Mouse (Mus musculus) hindbrain, embryonic 11.5 days (tissue): ENCODE results near the gene Orai2. TPM values are rescaled to one million over a fixed set of nuclear protein-coding genes. Genes with fewer than 3 reads are reported as not detected.

Experiments used
- ATAC-seq: fragments of 200-750 bp; cut with Nextera tagmentation; 2 replicates; pipeline ENCODE4 v1.8.0; 2017; ENCODE audit warnings: mild to moderate bottlenecking, moderate TSS enrichment, moderate library complexity; ENCODE audit not compliant: low FRiP score
- DNase-seq: peaks from one replicate; pipeline ENCODE4 v3.0.0-alpha.2; 2015; ENCODE audit warnings: low spot score
- H3K27ac ChIP-seq: fragments of 300-500 bp; sonication (generic); 2 replicates; pipeline ENCODE4 v1.5.1; 2014; ENCODE audit warnings: mild to moderate bottlenecking, low read depth, low read length
- H3K27me3 ChIP-seq: fragments of 300-500 bp; sonication (generic); 2 replicates; pipeline ENCODE4 v1.6.1; 2014; ENCODE audit warnings: mild to moderate bottlenecking, low read length, moderate library complexity, mixed read lengths; ENCODE audit not compliant: control insufficient read depth, insufficient read depth
- H3K36me3 ChIP-seq: fragments of 300-500 bp; sonication (generic); 2 replicates; pipeline ENCODE4 v1.6.1; 2014; ENCODE audit warnings: mild to moderate bottlenecking, low read length, moderate library complexity, mixed read lengths; ENCODE audit not compliant: control insufficient read depth, insufficient read depth
- H3K4me1 ChIP-seq: fragments of 300-500 bp; sonication (generic); replicated peaks from 2 replicates; pipeline ENCODE4 v1.6.1; 2014; ENCODE audit warnings: low read length, mixed read lengths; ENCODE audit not compliant: control insufficient read depth, insufficient read depth
- H3K4me2 ChIP-seq: fragments of 300-500 bp; sonication (generic); replicated peaks from 2 replicates; pipeline ENCODE4 v1.6.1; 2014; ENCODE audit warnings: mild to moderate bottlenecking, low read depth, low read length
- H3K4me3 ChIP-seq: fragments of 300-500 bp; sonication (generic); 2 replicates; pipeline ENCODE4 v1.5.1; 2014; ENCODE audit warnings: low read depth, low read length
- H3K9ac ChIP-seq: fragments of 300-500 bp; sonication (generic); 2 replicates; pipeline ENCODE4 v1.6.1; 2014; ENCODE audit warnings: low read depth, low read length
- H3K9me3 ChIP-seq: fragments of 300-500 bp; sonication (generic); 2 replicates; pipeline ENCODE4 v1.6.1; 2016; ENCODE audit warnings: low read length; ENCODE audit not compliant: control insufficient read depth
- WGBS: fragments of 180-500 bp; shearing (Covaris S2); extraction: QIAGEN DNeasy Blood & Tissue Kit; methylation state at CpG from one replicate; pipeline ENCODE4 v1.1.7; 2014; 5-methylcytosine and 5-hydroxymethylcytosine counted together
- polyA plus RNA-seq: library from polyadenylated mRNA; unstranded; fragments of >200 nt; fragmentation: Nextera tagmentation; extraction: Ambion mirVana; gene quantifications from 2 replicates; pipeline ENCODE4 v1.2.1, GENCODE M21; 2014

The Orai2 gene
- polyA plus RNA-seq, 1 experiment from 2014 or later, result 8.2 TPM

DNA sequence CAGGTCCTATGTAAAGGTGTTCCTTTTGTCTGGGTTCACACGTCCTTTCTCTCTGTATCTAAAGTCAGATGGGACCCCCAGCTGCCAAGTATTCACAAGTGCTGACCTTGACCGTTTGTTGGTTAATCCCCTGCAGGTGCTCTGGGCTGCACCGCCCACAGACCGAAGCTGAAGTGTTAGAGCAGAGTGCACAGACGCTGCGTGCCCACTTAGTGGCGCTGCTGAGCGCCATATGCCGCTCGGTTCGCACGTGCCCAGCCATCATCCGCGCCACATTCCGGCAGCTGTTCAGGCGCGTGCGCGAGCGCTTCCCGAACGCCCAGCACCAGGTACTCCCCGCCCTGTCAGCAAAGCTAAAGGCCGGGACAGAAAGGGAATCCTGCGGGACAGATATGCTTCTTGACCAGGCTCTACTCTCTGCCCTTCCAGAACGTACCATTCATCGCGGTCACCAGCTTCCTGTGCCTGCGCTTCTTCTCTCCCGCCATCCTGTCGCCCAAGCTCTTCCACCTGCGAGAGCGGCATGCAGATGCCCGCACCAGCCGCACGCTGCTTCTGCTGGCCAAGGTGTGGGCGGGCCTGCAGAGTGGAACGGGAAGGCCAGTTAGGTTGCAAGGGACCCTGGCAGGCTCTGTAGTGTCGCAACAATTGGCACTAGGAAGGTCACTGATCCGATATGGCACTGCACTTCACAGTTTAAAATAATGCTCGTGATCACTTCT, 68.3 kb downstream of the Orai2 start:
- no peaks in the 10 kb centered on the region for H3K9me3 ChIP-seq
- ATAC-seq, result peak; percentile 80
- no peak overlapping the region for H3K27ac ChIP-seq
- peaks cover 4% of the 10 kb centered on the region; the same call in 1 of the 2 replicates for H3K4me1 ChIP-seq
- H3K27me3 ChIP-seq, result peaks cover 11% of the 10 kb centered on the region
- peak; percentile 89 for DNase-seq
- no peaks in the 10 kb centered on the region for H3K36me3 ChIP-seq
- peak overlapping the region; percentile 27 for H3K4me3 ChIP-seq
- 7% methylated on average over 41 of the region's 41 CpGs for WGBS
- peak overlapping the region; percentile 44 for H3K4me2 ChIP-seq
- peak overlapping the region; percentile 40; the same call in 1 of the 2 replicates for H3K9ac ChIP-seq

DNA sequence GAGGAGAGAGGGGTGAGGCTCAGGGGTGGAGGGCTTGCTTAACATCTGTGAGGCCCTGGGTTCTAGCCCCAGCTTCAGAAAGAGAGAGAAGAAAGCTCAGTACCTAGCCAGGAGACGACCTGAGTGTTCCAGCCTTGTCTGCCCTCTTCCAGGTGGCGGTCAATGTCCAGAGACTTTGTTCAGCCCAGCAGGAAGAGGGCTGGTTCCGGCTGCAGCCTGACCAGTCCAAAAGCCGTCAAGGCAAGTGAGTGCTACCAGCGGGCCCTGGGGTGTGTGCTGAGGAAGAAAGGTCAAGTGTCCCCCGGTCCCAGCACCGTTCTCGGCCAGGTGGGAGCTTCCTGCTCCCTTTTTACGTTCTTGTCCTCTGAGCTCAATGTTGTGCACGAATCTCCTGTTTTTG, 72.0 kb downstream of the Orai2 start:
- ATAC-seq, result no peak
- no peak for DNase-seq
- Histone ChIP-seq H3K4me1 (peaks cover 4% of the 10 kb centered on the region; the same call in 1 of the 2 replicates), H3K27me3 (peaks cover 11% of the 10 kb centered on the region), H3K4me3 (no peak overlapping the region), H3K4me2 (no peak overlapping the region), H3K27ac (no peak overlapping the region), H3K36me3 (no peaks in the 10 kb centered on the region), H3K9ac (no peak overlapping the region), H3K9me3 (no peaks in the 10 kb centered on the region)
- WGBS, result 77% methylated on average over 10 of the region's 10 CpGs

Other genes starting within 250 kb of the Orai2 start
- 204 and 208 TPM in 2 replicates for gene Ywhag, start 236.1 kb downstream of the Orai2 start, polyA plus RNA-seq
- 1.6 and 2.4 TPM in 2 replicates for gene Ssc4d, start 196.2 kb downstream of the Orai2 start, polyA plus RNA-seq
- gene Zp3, start 190.6 kb downstream of the Orai2 start, polyA plus RNA-seq, result not detected in 2 replicates
- 21.6 and 23.5 TPM in 2 replicates for gene Dtx2, start 175.9 kb downstream of the Orai2 start, polyA plus RNA-seq
- 0.11 and 0.45 TPM in 2 replicates for gene Upk3b, start 132.2 kb downstream of the Orai2 start, polyA plus RNA-seq
- 2.4 and 2.7 TPM in 2 replicates for gene Upk3bl, start 116.2 kb downstream of the Orai2 start, polyA plus RNA-seq
- 5.2 and 6.1 TPM in 2 replicates for gene Rasa4, start 86.8 kb downstream of the Orai2 start, polyA plus RNA-seq
- 238 and 247 TPM in 2 replicates for gene Polr2j, start 54.1 kb downstream of the Orai2 start, polyA plus RNA-seq
- gene Lrwd1, start 34.6 kb downstream of the Orai2 start, polyA plus RNA-seq, result 34.7 and 37.5 TPM in 2 replicates
- gene Alkbh4, start 34.6 kb downstream of the Orai2 start, polyA plus RNA-seq, result 18.8 and 20.3 TPM in 2 replicates
- gene Prkrip1, start 28.2 kb upstream of the Orai2 start, polyA plus RNA-seq, result 86.1 and 87.6 TPM in 2 replicates
- gene Sh2b2, start 75.8 kb upstream of the Orai2 start, polyA plus RNA-seq, result 9.9 and 11.2 TPM in 2 replicates